Mouse (Mus musculus) hindbrain, embryonic 10.5 days (tissue): ENCODE data around the gene Cyyr1. TPM values are rescaled to one million over a fixed set of nuclear protein-coding genes. Genes with fewer than 3 reads are reported as not detected.
A peak's percentile ranks its signal among the peaks of the same experiment; 100 is the strongest.
"Not testable (repeated sequence)": the region's sequence is repeated elsewhere in the genome, so short reads cannot be mapped to it uniquely, and the experiment has no call there.

ENCODE experiments used
- DNase-seq: peaks from one replicate; pipeline ENCODE4 v3.0.0-alpha.2; 2017; ENCODE audit warnings: low spot score
- H3K27ac ChIP-seq: fragments of 300-500 bp; sonication (generic); 2 replicates; pipeline ENCODE4 v1.5.1; 2016; ENCODE audit warnings: mild to moderate bottlenecking, moderate library complexity
- H3K27me3 ChIP-seq: fragments of 300-500 bp; sonication (generic); 2 replicates; pipeline ENCODE4 v1.6.1; 2016; ENCODE audit warnings: mild to moderate bottlenecking; ENCODE audit not compliant: poor library complexity, insufficient read depth, severe bottlenecking
- H3K36me3 ChIP-seq: fragments of 300-500 bp; sonication (generic); 2 replicates; pipeline ENCODE4 v1.6.1; 2016; ENCODE audit warnings: mild to moderate bottlenecking, moderate library complexity
- H3K4me1 ChIP-seq: fragments of 300-500 bp; sonication (generic); replicated peaks from 2 replicates; pipeline ENCODE4 v1.6.1; 2016; ENCODE audit warnings: mild to moderate bottlenecking
- H3K4me3 ChIP-seq: fragments of 300-500 bp; sonication (generic); 2 replicates; pipeline ENCODE4 v1.5.1; 2016; ENCODE audit warnings: mild to moderate bottlenecking, moderate library complexity
- H3K9me3 ChIP-seq: fragments of 300-500 bp; sonication (generic); 2 replicates; pipeline ENCODE4 v1.6.1; 2016; ENCODE audit warnings: mild to moderate bottlenecking, moderate library complexity
- WGBS: fragments of 180-500 bp; shearing (Covaris S2); methylation state at CpG from one replicate; pipeline ENCODE4 v1.1.7; 2016; 5-methylcytosine and 5-hydroxymethylcytosine counted together
- polyA plus RNA-seq: library from polyadenylated mRNA; unstranded; fragments of >200 nt; fragmentation: Nextera tagmentation; extraction: Ambion mirVana; gene quantifications from 2 replicates; pipeline ENCODE4 v1.2.1, GENCODE M21; 2016

Cyyr1 gene
- polyA plus RNA-seq = 3.0 and 4.8 TPM in 2 replicates

GRCm38 (mm10) chr16:85553297-85553696 lies at the start of gene Cyyr1:
TSS of gene Cyyr1 (minus strand) at chr16:85553397.
- DNase-seq, H3K27ac ChIP-seq, H3K4me3 ChIP-seq, H3K36me3 ChIP-seq, H3K27me3 ChIP-seq, H3K9me3 ChIP-seq: not testable (repeated sequence)
- WGBS = 75% methylated on average over 13 of the region's 13 CpGs
- H3K4me1 ChIP-seq = peaks cover 16% of the 10 kb centered on the region

- no peak overlapping the region for H3K27ac ChIP-seq
- no peaks in the 10 kb centered on the region for H3K9me3 ChIP-seq
- no peak overlapping the region for H3K4me3 ChIP-seq
- H3K4me1 ChIP-seq = no peaks in the 10 kb centered on the region
- DNase-seq = no peak
- H3K27me3 ChIP-seq = no peaks in the 10 kb centered on the region
- WGBS = 69% methylated on average over 7 of the region's 7 CpGs
- H3K36me3 ChIP-seq = no peaks in the 10 kb centered on the region
These were observed 35.6 kb upstream of the Cyyr1 start for GRCm38 (mm10) chr16:85588844-85589243.

- no peak for DNase-seq
These were observed 34.5 kb upstream of the Cyyr1 start for GRCm38 (mm10) chr16:85587573-85588226.

GRCm38 (mm10) chr16:85566474-85566873 lies 13.3 kb upstream of the Cyyr1 start:
- no peaks in the 10 kb centered on the region for H3K27me3 ChIP-seq
- H3K36me3 ChIP-seq = no peaks in the 10 kb centered on the region
- H3K27ac ChIP-seq = no peak overlapping the region
- H3K9me3 ChIP-seq = no peaks in the 10 kb centered on the region
- no peaks in the 10 kb centered on the region for H3K4me1 ChIP-seq
- 82% methylated on average over 5 of the region's 5 CpGs for WGBS
- no peak for DNase-seq
- no peak overlapping the region for H3K4me3 ChIP-seq

More at GRCm38 (mm10) chr16:85587573-85588226, 34.5 kb upstream of the Cyyr1 start:
- no peaks in the 10 kb centered on the region for H3K36me3 ChIP-seq
- no peaks in the 10 kb centered on the region for H3K9me3 ChIP-seq
- 95% methylated on average over 4 of the region's 4 CpGs for WGBS
- H3K4me1 ChIP-seq = no peaks in the 10 kb centered on the region
- H3K4me3 ChIP-seq = no peak overlapping the region
- H3K27me3 ChIP-seq = no peaks in the 10 kb centered on the region
- H3K27ac ChIP-seq = no peak overlapping the region

GRCm38 (mm10) chr16:85553838-85554237 lies 641 bp upstream of the Cyyr1 start:
- no peak overlapping the region for H3K27ac ChIP-seq
- H3K9me3 ChIP-seq = no peaks in the 10 kb centered on the region
- DNase-seq = no peak
- peaks cover 14% of the 10 kb centered on the region for H3K4me1 ChIP-seq
- no peaks in the 10 kb centered on the region for H3K27me3 ChIP-seq
- 42% methylated on average over 8 of the region's 8 CpGs for WGBS
- H3K4me3 ChIP-seq = no peak overlapping the region
- H3K36me3 ChIP-seq = no peaks in the 10 kb centered on the region

- DNase-seq, H3K27ac ChIP-seq, H3K9me3 ChIP-seq, H3K36me3 ChIP-seq, H3K4me3 ChIP-seq, H3K27me3 ChIP-seq: not testable (repeated sequence)
- 100% methylated on average over 1 of the region's 11 CpGs for WGBS
- peaks cover 16% of the 10 kb centered on the region for H3K4me1 ChIP-seq
These were observed 1.2 kb downstream of the Cyyr1 start for GRCm38 (mm10) chr16:85551976-85552375.

- no peaks in the 10 kb centered on the region for H3K27me3 ChIP-seq
- H3K36me3 ChIP-seq = no peaks in the 10 kb centered on the region
- peak overlapping the region; percentile 90 for H3K27ac ChIP-seq
- H3K9me3 ChIP-seq = no peaks in the 10 kb centered on the region
- peak overlapping the region; percentile 62 for H3K4me3 ChIP-seq
- under 1% methylated on average over 25 of the region's 25 CpGs for WGBS
- peak; percentile 62 for DNase-seq
- H3K4me1 ChIP-seq = peaks cover 16% of the 10 kb centered on the region
These were observed 3.1 kb downstream of the Cyyr1 start for GRCm38 (mm10) chr16:85549971-85550567.

- 79% methylated on average over 6 of the region's 6 CpGs for WGBS
- Histone ChIP-seq H3K27ac (no peak overlapping the region), H3K9me3 (no peaks in the 10 kb centered on the region), H3K27me3 (no peaks in the 10 kb centered on the region), H3K4me1 (peaks cover 16% of the 10 kb centered on the region), H3K4me3 (no peak overlapping the region), H3K36me3 (no peaks in the 10 kb centered on the region)
- no peak for DNase-seq
These were observed 6.7 kb downstream of the Cyyr1 start for GRCm38 (mm10) chr16:85546519-85546918.

GRCm38 (mm10) chr16:85541676-85542273 lies 11.4 kb downstream of the Cyyr1 start:
- Histone ChIP-seq H3K27me3 (no peaks in the 10 kb centered on the region), H3K27ac (no peak overlapping the region), H3K9me3 (no peaks in the 10 kb centered on the region), H3K36me3 (no peaks in the 10 kb centered on the region), H3K4me1 (no peaks in the 10 kb centered on the region), H3K4me3 (no peak overlapping the region)
- no peak for DNase-seq
- WGBS = 83% methylated on average over 4 of the region's 4 CpGs

GRCm38 (mm10) chr16:85541023-85541422 lies 12.2 kb downstream of the Cyyr1 start:
- no peaks in the 10 kb centered on the region for H3K27me3 ChIP-seq
- H3K4me3 ChIP-seq = no peak overlapping the region
- H3K9me3 ChIP-seq = no peaks in the 10 kb centered on the region
- WGBS = 90% methylated on average over 6 of the region's 6 CpGs
- no peak overlapping the region for H3K27ac ChIP-seq
- DNase-seq = no peak
- no peaks in the 10 kb centered on the region for H3K4me1 ChIP-seq
- no peaks in the 10 kb centered on the region for H3K36me3 ChIP-seq

GRCm38 (mm10) chr16:85538367-85538766 lies 14.8 kb downstream of the Cyyr1 start:
- H3K27ac ChIP-seq = no peak overlapping the region
- H3K4me3 ChIP-seq = no peak overlapping the region
- H3K9me3 ChIP-seq = no peaks in the 10 kb centered on the region
- no peaks in the 10 kb centered on the region for H3K36me3 ChIP-seq
- no peaks in the 10 kb centered on the region for H3K27me3 ChIP-seq
- H3K4me1 ChIP-seq = no peaks in the 10 kb centered on the region
- no peak for DNase-seq
- 81% methylated on average over 5 of the region's 5 CpGs for WGBS

- H3K27me3 ChIP-seq = no peaks in the 10 kb centered on the region
- no peak overlapping the region for H3K4me3 ChIP-seq
- no peaks in the 10 kb centered on the region for H3K4me1 ChIP-seq
- no peak for DNase-seq
- no peaks in the 10 kb centered on the region for H3K36me3 ChIP-seq
- WGBS = 89% methylated on average over 8 of the region's 8 CpGs
- H3K27ac ChIP-seq = no peak overlapping the region
- no peaks in the 10 kb centered on the region for H3K9me3 ChIP-seq
These were observed 17.1 kb downstream of the Cyyr1 start for GRCm38 (mm10) chr16:85536075-85536474.
